Mouse (Mus musculus) urinary bladder, postnatal 14 days (tissue): ENCODE measurements at regions not wholly inside any gene's neighbourhood (a gene's known extent, or its start where the extent isn't known, plus 50 kb on each side); places are given as distances from the start of the nearest gene placed in this dataset.

Experiments
- DNase-seq: peaks from one replicate; pipeline ENCODE4 v3.0.0; 2021; ENCODE audit warnings: low spot score

- DNase-seq, result no peak
Observed at GRCm38 (mm10) chr3:52444420-52445119, 176.4 kb downstream of the Foxo1 start.

DNA sequence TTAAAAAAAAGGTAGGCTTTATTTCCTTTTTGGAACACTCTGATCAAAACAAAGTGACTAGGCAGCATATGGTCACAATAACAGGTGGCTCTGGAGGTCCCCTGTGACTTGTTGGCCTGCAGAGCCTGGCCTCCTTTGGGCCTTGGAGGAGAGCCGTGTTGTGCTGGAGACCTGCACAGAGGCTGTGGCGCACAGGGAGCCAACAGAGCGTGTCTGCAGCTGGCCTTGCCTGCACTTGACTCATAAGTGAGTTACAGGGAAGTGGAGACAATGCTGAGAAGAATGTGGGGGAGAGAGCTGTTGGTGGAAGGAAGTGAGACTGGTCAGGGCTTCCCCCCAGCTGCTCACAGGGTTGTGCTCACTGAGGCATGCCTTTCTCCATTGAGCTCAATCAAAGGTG is 175.7 kb downstream of the Foxo1 start:
- peak; percentile 21 for DNase-seq

DNA sequence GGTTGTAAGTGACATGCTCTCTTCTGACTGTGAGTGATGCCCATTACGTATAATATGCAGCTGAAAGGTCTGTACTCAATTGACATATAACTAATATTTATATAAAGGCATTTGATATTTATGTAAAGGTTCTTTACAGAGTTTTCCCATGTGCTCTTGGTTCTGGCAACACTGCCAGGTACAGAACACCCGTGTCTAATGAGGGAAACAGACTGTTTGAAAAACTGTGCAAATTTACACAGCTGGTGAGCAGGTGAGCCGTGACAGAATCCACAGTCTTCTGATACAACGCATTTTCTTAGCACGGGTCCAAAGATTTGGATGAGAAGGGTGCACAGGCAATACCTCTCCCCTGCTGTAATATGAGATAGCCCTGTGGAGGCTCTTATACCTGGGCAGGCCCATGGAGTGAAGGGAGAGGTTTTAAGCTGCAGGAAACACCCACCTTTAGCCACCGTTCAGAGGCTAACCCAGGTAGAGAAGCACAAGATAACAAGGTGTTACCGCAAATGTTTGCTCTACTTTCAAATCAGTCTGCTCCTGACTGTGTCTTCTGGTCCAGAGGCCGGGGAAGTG is 161.0 kb downstream of the Foxo1 start:
- no peak for DNase-seq

- no peak for DNase-seq
Observed at GRCm38 (mm10) chr3:52422826-52423225, 154.7 kb downstream of the Foxo1 start.

GRCm38 (mm10) chr3:52416261-52416660 is 148.1 kb downstream of the Foxo1 start:
- no peak for DNase-seq

DNA sequence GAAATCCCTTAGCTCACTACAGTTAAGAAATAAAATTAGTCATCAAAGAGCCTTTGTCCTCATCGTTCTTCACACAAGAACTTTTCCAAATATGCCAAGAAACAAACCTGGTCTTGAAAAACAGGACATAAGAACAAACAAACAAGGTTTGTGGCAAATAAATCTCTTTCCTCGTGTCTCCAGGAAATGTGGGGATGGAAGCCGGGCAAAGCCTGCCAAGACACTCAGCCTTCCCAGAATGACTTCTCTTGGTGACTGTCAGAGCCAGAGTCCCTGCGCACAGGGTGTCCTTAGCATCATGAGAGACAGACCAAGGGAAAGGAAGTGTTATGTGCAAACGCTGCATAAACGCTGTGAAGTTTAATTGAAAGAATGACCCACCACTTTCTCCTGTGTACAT is 147.2 kb downstream of the Foxo1 start:
- no peak for DNase-seq

DNA sequence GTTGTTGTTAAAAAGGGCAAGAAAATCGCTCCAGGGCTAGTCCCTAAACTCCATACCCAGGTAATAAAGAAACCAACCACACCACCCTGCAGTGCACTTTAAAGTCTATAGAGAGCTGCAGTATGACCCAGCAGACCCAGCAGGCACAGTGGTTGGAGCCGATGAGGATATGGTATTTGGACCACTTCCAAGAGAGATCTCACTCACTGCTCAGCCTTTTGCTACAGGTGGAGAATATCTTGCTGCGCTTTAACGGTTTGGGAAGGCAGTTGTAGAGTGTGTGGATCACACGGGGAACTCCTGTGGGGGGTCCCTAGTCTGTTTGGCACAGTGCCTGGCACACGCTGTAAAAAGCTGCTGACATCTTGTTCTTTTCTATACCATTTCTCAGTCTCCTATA is 145.9 kb downstream of the Foxo1 start:
- DNase-seq, result no peak

DNA sequence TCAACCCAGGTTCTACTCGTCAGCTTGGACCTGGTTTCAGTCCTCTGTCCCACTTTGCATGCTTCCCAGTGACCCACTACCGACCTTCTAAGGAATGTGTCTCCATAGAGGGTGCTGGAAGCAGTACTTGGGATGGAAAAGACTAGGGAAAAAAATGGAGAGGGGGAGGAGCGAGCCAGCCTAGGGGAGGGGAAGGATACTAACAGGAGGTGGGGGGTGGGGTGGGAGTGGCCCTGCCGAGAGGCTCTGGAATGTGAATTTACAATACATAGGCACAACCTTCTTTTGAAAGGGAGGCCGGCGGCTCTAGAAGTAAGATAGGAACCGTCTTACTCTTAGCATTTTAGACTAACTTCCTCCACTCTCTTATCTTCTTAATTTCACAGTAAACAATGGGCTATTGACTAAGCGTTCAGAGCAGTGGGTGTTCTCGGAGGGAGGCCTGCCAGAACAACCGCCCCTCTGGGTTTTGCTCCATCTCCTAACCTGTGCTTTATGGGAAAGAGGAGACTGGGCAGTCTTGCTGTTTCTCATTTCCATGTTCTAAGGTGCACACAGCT is 145.1 kb downstream of the Foxo1 start:
- DNase-seq, result no peak

- no peak for DNase-seq
Observed at GRCm38 (mm10) chr3:52411356-52411755, 143.2 kb downstream of the Foxo1 start.

GRCm38 (mm10) chr3:52409465-52409864 is 141.3 kb downstream of the Foxo1 start:
- DNase-seq, result no peak

DNA sequence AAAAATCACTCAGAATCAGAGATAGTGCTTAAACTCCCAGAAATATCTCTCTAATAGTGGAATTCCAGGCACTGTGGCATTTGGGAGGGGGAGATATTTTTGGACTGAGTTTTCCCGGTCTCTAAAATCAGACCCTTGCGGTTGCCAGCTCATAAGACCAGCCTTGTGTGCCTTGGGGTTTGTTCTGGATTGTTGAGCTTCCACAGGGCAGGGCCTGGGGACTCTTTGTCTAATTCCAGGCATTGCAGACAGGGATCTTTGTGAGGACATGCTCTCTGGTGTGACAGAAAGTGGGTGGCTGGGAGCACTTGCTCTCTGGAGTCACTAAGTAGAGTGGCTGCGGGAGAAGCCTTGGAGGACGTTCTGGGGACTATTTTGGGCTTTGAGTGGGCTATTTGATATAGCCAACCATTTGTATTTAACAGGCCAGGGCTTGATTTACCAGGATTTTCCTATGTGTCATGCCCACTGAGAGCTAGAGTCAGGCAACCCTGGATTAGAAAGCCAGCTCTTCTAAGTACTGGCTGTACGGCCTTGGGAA is 138.7 kb downstream of the Foxo1 start:
- no peak for DNase-seq

- no peak for DNase-seq
Observed at GRCm38 (mm10) chr3:52404636-52405035, 136.5 kb downstream of the Foxo1 start.

DNA sequence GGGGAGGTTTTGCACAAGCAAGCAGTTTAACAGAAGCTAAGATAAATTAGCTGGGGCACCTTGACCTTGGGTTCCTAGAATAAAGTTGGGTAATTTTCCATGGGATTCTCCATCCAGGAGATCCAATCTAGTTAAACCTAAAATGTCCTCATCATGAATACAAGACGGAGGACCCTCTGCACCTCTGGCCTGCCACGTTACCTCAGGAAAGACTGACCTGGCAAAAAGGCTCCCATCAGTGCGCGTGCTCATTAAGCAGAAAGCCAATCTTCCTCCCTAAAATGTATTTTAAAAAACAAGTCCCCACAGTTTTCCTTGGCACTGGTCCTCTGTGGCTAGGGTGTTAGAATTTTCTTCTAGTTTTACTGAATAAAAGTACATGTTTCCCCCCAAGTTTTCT is 134.9 kb downstream of the Foxo1 start:
- DNase-seq, result no peak
